Mouse (Mus musculus) neural tube, embryonic 10.5 days (tissue): ENCODE results near the gene A930004D18Rik.
"Not testable (repeated sequence)": the region's sequence is repeated elsewhere in the genome, so short reads cannot be mapped to it uniquely, and the experiment has no call there.

ENCODE experiments used
- DNase-seq: peaks from one replicate; pipeline ENCODE4 v3.0.0-alpha.2; 2017; ENCODE audit warnings: low spot score; ENCODE audit errors: extremely low spot score

A930004D18Rik gene

GRCm38 (mm10) chr2:18011226-18011625 lies 26.3 kb downstream of the A930004D18Rik start:
- no peak for DNase-seq

GRCm38 (mm10) chr2:18005137-18005536 lies 32.4 kb downstream of the A930004D18Rik start:
- DNase-seq = peak; percentile 27

- no peak for DNase-seq
Observed at GRCm38 (mm10) chr2:18004286-18004685, 33.3 kb downstream of the A930004D18Rik start.

GRCm38 (mm10) chr2:18002306-18002705 lies 35.2 kb downstream of the A930004D18Rik start:
- no peak for DNase-seq

- DNase-seq = no peak
Observed at GRCm38 (mm10) chr2:17996858-17997257, 40.7 kb downstream of the A930004D18Rik start, which contains the start of gene H2al2a. Gene H2al2a, minus strand, starts transcription at chr2:17996958.

GRCm38 (mm10) chr2:17989562-17989961 lies 48.0 kb downstream of the A930004D18Rik start:
- no peak for DNase-seq

GRCm38 (mm10) chr2:17989115-17989514 lies 48.4 kb downstream of the A930004D18Rik start:
- DNase-seq = no peak

GRCm38 (mm10) chr2:17986694-17987093 lies 50.8 kb downstream of the A930004D18Rik start:
- DNase-seq = no peak

- no peak for DNase-seq
Observed at GRCm38 (mm10) chr2:17984774-17985173, 52.8 kb downstream of the A930004D18Rik start.

GRCm38 (mm10) chr2:17982747-17983146 lies 54.8 kb downstream of the A930004D18Rik start:
- DNase-seq = no peak

- DNase-seq = no peak
Observed at GRCm38 (mm10) chr2:17978706-17979105, 58.8 kb downstream of the A930004D18Rik start.

- not testable (repeated sequence) for DNase-seq
Observed at GRCm38 (mm10) chr2:17978251-17978650, 59.3 kb downstream of the A930004D18Rik start.

GRCm38 (mm10) chr2:17977645-17978044 lies 59.9 kb downstream of the A930004D18Rik start:
- not testable (repeated sequence) for DNase-seq

- DNase-seq = no peak
Observed at GRCm38 (mm10) chr2:17975601-17976327, 61.8 kb downstream of the A930004D18Rik start.
